Mouse (Mus musculus) heart, postnatal 0 days (tissue): ENCODE measurements around the gene Zranb3.

Source experiments
- CTCF ChIP-seq: IDR thresholded peaks from 2 replicates; pipeline ENCODE4 v1.5.1; 2016; ENCODE audit warnings: antibody characterized with exemption, control low read depth, low read depth
- EP300 ChIP-seq: IDR thresholded peaks from 2 replicates; pipeline ENCODE4 v1.6.1; 2016; ENCODE audit warnings: antibody characterized with exemption, low read depth

DNA sequence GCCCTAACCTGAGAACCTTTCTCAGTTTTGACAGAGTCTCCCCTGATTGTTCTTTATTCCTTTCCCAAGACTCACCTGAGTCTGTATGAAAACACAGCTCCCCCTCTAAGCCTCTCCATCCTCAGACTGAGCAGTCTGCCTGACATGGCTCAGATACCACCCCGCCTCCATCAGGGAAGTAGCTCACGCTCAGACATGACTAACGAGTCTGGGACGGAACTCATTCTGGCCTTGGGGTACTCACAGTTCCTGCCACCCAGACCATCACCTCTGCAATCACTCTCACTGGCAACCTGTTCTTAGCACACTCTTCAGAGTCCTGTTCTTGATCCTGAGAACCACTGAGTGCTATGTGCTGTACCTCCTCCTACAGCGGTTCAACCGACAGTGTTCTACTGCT, 38.1 kb downstream of the Zranb3 start:
- TF ChIP-seq CTCF (no peak), EP300 (no peak)
